Mouse (Mus musculus): ENCODE measurements around the gene BC034090.

DNA sequence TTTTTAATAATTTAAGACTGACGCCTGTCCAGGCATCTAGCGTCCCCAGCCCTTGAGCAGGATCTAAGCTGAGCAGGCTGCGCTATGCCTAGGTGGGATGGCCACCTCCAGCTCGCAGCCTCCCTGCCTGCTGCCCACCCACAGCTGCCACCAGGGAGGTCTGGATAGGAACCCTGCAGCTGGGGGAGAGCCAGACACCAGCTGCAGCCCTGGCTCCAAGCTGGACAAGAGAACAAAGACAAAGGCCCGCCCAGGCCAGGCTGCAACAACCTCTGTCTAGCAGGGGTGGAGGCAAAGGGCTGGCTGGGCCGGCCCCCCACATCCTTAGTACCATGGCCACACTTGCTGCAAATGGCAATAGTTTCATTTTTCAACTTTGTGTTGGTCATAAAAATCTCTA is 31.8 kb downstream of the BC034090 start:
- TF ChIP-seq CTCF (conservative IDR thresholded peaks at IDR 0.05; ENCODE audit: insufficient read depth, insufficient read length, low read depth, low read length) (no peak), POLR2A (IDR thresholded peaks at IDR 0.05; ENCODE audit: low read depth, low read length) (no peak)
